Mouse (Mus musculus): ENCODE measurements around the gene Olfr1245. TPM values are rescaled to one million over a fixed set of nuclear protein-coding genes. Genes with fewer than 3 reads are reported as not detected.
"Not testable (repeated sequence)": the region's sequence is repeated elsewhere in the genome, so short reads cannot be mapped to it uniquely, and the experiment has no call there.

Olfr1245 gene
- polyA plus RNA-seq (2014; fragmentation: Nextera tagmentation; extraction: Ambion mirVana) = not detected in 2 replicates

DNA sequence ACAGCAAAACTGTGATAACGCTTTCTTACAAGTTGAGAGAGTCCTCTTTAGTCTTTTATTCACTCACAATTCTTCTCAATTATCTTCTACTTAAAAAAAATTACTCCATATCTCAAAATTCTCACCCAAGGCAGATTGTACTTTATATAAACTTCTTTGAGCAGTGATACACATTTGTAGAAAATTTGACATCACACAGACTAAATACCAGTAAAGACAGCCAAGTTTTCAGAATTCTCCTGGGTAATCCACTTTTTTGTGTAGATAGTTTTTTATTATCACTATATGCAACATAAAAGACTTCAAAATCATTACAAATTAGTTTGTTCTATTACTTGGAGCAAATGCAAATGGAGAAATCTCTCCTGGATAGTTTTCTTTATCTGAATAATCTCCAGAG, at the start of gene Olfr1245:
Gene Olfr1245 (minus strand): TSS at position 101 of the 400 bp plus-strand sequence.
- DNase-seq (ENCODE audit: low spot score) (no peak), ATAC-seq (ENCODE audit: low read depth) (no peak)
- H3K4me2 ChIP-seq (ENCODE audit: low read depth, low read length) = no peak within 1 kb of the TSS
- H3K27ac ChIP-seq (replicated peaks; ENCODE audit: low read depth, low read length) = no peak within 1 kb of the TSS
- WGBS = 86% methylated on average over 1 of the region's 1 CpGs
- no peak within 1 kb of the TSS for H3K4me3 ChIP-seq (ENCODE audit: low read depth, low read length)
- no peaks in the 10 kb centered on the region for H3K4me1 ChIP-seq (ENCODE audit: control insufficient read depth, insufficient read depth, low read length)
- H3K9me3 ChIP-seq (ENCODE audit: control insufficient read depth, low read length) = no peaks in the 10 kb centered on the region
- no peaks in the 10 kb centered on the region for H3K27me3 ChIP-seq (replicated peaks; ENCODE audit: control insufficient read depth, insufficient read depth, low read length)
- no peak within 1 kb of the TSS for H3K9ac ChIP-seq (ENCODE audit: low read depth, low read length)
- no peaks in the 10 kb centered on the region for H3K36me3 ChIP-seq (ENCODE audit: control insufficient read depth, insufficient read depth, low read length)

DNA sequence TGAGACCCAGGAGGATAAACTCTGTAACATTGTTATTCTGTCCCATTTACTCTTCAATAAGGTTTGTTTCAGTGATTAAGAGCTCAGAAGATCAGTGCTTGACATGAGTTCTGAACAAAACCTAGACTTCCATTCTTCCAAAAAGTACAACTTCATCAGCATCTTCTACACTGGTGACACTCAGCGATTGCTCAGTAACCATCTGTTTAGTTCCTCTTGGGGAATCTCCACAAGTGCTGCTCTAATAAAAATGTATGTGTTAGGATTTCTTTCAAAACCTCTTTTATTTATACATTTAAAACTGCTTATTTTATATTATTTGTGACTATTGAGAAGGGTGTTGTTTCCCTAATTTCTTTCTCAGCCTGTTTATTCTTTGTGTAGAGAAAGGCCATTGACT, 39.9 kb upstream of the Olfr1245 start, which contains the start of gene Olfr1248:
Gene Olfr1248 (minus strand): TSS at position 101 of the 400 bp plus-strand sequence.
- not testable (repeated sequence) for H3K4me3 ChIP-seq (ENCODE audit: low read depth, low read length); H3K27me3 ChIP-seq (replicated peaks; ENCODE audit: control insufficient read depth, insufficient read depth, low read length); H3K9ac ChIP-seq (ENCODE audit: low read depth, low read length); H3K4me2 ChIP-seq (ENCODE audit: low read depth, low read length); H3K27ac ChIP-seq (replicated peaks; ENCODE audit: low read depth, low read length); ATAC-seq (ENCODE audit: low read depth); H3K9me3 ChIP-seq (ENCODE audit: control insufficient read depth, low read length); DNase-seq (ENCODE audit: low spot score); H3K4me1 ChIP-seq (ENCODE audit: control insufficient read depth, insufficient read depth, low read length); H3K36me3 ChIP-seq (ENCODE audit: control insufficient read depth, insufficient read depth, low read length)
- WGBS = 90% methylated on average over 1 of the region's 1 CpGs

DNA sequence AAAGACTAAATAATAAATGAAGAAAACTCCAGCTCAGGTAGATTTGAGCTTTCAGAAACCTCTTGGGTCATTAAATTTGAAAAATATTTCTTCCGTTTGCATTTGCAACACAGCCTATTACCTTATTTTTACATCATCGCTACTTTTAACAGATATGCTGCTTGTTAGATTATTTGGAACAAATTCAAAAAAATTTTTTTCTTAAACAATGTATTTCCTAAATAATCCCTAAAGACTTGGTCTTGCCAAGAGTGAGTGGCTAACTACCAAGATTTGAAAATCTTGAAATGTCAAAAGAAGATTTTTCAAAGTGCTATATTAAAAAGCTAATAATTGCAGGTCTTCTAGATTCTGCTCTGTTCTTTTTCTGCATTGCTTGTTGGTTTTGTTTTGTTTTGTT, 35.8 kb upstream of the Olfr1245 start, which contains the start of gene Olfr1247:
Gene Olfr1247 (minus strand): TSS at position 101 of the 400 bp plus-strand sequence.
- no peaks in the 10 kb centered on the region for H3K36me3 ChIP-seq (ENCODE audit: control insufficient read depth, insufficient read depth, low read length)
- ATAC-seq (ENCODE audit: low read depth) (no peak), DNase-seq (ENCODE audit: low spot score) (no peak)
- no peak within 1 kb of the TSS for H3K9ac ChIP-seq (ENCODE audit: low read depth, low read length)
- H3K27ac ChIP-seq (replicated peaks; ENCODE audit: low read depth, low read length) = no peak within 1 kb of the TSS
- H3K4me3 ChIP-seq (ENCODE audit: low read depth, low read length) = no peak within 1 kb of the TSS
- H3K9me3 ChIP-seq (ENCODE audit: control insufficient read depth, low read length) = no peaks in the 10 kb centered on the region
- H3K27me3 ChIP-seq (replicated peaks; ENCODE audit: control insufficient read depth, insufficient read depth, low read length) = no peaks in the 10 kb centered on the region
- 82% methylated on average over 2 of the region's 2 CpGs for WGBS
- no peak within 1 kb of the TSS for H3K4me2 ChIP-seq (ENCODE audit: low read depth, low read length)
- no peaks in the 10 kb centered on the region for H3K4me1 ChIP-seq (ENCODE audit: control insufficient read depth, insufficient read depth, low read length)

DNA sequence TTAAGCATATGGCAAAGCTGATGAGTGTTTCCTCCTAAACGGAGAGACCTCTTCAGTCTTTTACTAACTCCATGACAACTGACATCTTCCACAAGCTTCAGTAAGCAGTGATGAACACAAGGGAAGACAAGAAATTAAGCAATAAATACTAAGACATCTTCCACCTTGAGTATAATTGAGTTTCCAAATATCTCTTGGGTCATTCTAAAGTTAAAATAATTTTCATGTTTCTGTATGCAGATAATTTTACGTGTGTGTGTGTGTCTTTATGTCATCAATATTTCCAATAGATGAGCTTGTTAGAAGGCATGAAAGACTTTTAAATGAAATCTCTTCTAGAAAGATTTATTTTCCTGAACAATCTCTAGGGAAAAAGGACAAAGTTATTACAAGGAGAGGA, 14.8 kb upstream of the Olfr1245 start, which contains the start of gene Olfr1246:
Gene Olfr1246 (minus strand): TSS at position 101 of the 400 bp plus-strand sequence.
- Histone ChIP-seq H3K4me1 (ENCODE audit: control insufficient read depth, insufficient read depth, low read length) (no peaks in the 10 kb centered on the region), H3K4me3 (ENCODE audit: low read depth, low read length) (no peak within 1 kb of the TSS), H3K27me3 (replicated peaks; ENCODE audit: control insufficient read depth, insufficient read depth, low read length) (no peaks in the 10 kb centered on the region), H3K4me2 (ENCODE audit: low read depth, low read length) (no peak within 1 kb of the TSS), H3K27ac (replicated peaks; ENCODE audit: low read depth, low read length) (no peak within 1 kb of the TSS), H3K9ac (ENCODE audit: low read depth, low read length) (no peak within 1 kb of the TSS), H3K9me3 (ENCODE audit: control insufficient read depth, low read length) (no peaks in the 10 kb centered on the region), H3K36me3 (ENCODE audit: control insufficient read depth, insufficient read depth, low read length) (no peaks in the 10 kb centered on the region)
- DNase-seq (ENCODE audit: low spot score) (no peak), ATAC-seq (ENCODE audit: low read depth) (no peak)
- 81% methylated on average over 2 of the region's 2 CpGs for WGBS

DNA sequence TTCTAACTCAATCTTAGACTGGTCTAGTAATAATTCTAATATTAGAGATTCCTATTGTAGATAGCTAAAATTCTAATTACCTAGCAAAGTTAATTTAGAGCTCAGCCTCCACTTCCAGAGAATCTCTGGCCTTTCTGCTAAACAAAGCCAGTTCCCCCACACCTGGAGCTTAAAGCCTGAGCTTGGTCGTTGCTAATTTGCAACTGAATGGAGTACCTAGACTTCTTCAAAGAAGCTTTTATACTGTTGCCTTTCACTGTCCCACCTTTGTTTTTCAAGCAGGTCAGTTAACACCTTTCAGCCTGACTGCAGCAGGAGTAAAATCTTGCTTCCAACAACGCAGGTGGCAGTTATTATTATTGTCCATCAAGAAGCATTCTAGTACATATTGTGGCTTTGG, 15.5 kb downstream of the Olfr1245 start:
- not testable (repeated sequence) for ATAC-seq (ENCODE audit: low read depth)

DNA sequence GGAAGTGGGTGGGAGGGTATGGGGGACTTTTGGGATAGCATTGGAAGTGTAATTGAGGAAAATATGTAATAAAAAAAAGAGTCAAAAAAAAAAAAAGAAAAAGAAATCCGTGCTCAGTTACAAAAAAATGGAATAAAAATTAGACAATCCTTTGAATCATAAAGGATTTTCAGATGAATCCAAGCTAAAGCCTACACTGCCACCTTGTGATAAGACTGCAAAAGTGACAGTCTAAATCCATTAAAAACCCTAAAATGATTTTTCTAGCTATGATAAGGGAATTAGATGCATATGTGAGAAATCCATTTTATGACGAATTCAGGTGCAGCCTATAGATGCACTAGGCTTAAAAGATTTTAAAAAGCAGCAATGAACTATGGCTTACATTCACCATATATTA, 33.7 kb downstream of the Olfr1245 start:
- Histone ChIP-seq H3K36me3 (ENCODE audit: control insufficient read depth, insufficient read depth, low read length) (no peaks in the 10 kb centered on the region), H3K4me3 (ENCODE audit: low read depth, low read length) (no peak overlapping the region), H3K9ac (ENCODE audit: low read depth, low read length) (no peak overlapping the region), H3K27me3 (replicated peaks; ENCODE audit: control insufficient read depth, insufficient read depth, low read length) (no peaks in the 10 kb centered on the region), H3K27ac (replicated peaks; ENCODE audit: low read depth, low read length) (no peak overlapping the region), H3K4me2 (ENCODE audit: low read depth, low read length) (no peak overlapping the region), H3K4me1 (ENCODE audit: control insufficient read depth, insufficient read depth, low read length) (no peaks in the 10 kb centered on the region), H3K9me3 (ENCODE audit: control insufficient read depth, low read length) (no peaks in the 10 kb centered on the region)
- DNase-seq (ENCODE audit: low spot score) (peak; percentile 15), ATAC-seq (ENCODE audit: low read depth) (no peak)
- WGBS = 49% methylated on average over 2 of the region's 2 CpGs

More for the DNA sequence above, 15.5 kb downstream of the Olfr1245 start:
- 47% methylated on average over 2 of the region's 2 CpGs for WGBS
- not testable (repeated sequence) for H3K4me2 ChIP-seq (ENCODE audit: low read depth, low read length); H3K4me1 ChIP-seq (ENCODE audit: control insufficient read depth, insufficient read depth, low read length); DNase-seq (ENCODE audit: low spot score); H3K27me3 ChIP-seq (replicated peaks; ENCODE audit: control insufficient read depth, insufficient read depth, low read length); H3K4me3 ChIP-seq (ENCODE audit: low read depth, low read length); H3K9me3 ChIP-seq (ENCODE audit: control insufficient read depth, low read length); H3K27ac ChIP-seq (replicated peaks; ENCODE audit: low read depth, low read length); H3K9ac ChIP-seq (ENCODE audit: low read depth, low read length); H3K36me3 ChIP-seq (ENCODE audit: control insufficient read depth, insufficient read depth, low read length)

DNA sequence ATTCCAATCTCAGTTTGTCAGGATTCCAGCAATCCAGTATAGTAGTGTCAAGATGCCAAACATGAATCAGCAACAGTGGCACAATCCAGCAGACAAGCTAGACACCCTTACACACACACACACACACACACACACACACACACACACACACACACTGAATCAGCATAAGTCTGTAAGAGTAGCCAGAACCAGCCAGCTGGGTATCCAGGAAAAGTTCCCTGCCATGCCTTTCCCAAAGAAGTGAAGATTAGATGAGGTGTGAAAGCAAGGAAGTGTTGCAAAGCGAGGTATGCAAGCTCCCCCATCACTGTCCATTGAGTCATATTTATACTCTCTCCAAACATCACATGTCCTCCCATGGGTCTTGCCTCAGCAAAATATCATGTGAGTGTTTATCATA, 38.3 kb downstream of the Olfr1245 start:
- Histone ChIP-seq H3K36me3 (ENCODE audit: control insufficient read depth, insufficient read depth, low read length) (no peaks in the 10 kb centered on the region), H3K9me3 (ENCODE audit: control insufficient read depth, low read length) (no peaks in the 10 kb centered on the region), H3K4me3 (ENCODE audit: low read depth, low read length) (no peak overlapping the region), H3K4me2 (ENCODE audit: low read depth, low read length) (no peak overlapping the region), H3K4me1 (ENCODE audit: control insufficient read depth, insufficient read depth, low read length) (no peaks in the 10 kb centered on the region), H3K9ac (ENCODE audit: low read depth, low read length) (no peak overlapping the region), H3K27me3 (replicated peaks; ENCODE audit: control insufficient read depth, insufficient read depth, low read length) (no peaks in the 10 kb centered on the region), H3K27ac (replicated peaks; ENCODE audit: low read depth, low read length) (no peak overlapping the region)
- WGBS = 42% methylated on average over 1 of the region's 1 CpGs
- DNase-seq (ENCODE audit: low spot score) (no peak), ATAC-seq (ENCODE audit: low read depth) (no peak)

DNA sequence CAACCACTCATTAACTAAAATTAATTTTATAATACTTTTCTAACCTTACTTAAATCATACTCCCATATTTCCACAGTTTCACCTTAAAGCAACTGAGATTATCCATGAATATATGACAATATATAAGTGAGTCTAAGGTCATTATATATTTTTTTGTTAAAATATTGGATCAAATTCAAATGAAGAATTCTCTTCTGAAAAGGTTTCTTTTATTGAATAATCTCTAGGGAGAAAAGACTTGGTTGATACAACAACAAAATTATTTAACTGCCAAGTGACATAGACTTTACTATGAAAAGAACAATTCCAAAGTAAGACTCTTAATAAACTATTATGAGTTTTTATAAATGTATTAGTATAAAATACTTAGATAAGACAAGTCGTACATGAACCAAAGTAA, 46.9 kb downstream of the Olfr1245 start, which contains the start of gene Olfr1243:
Gene Olfr1243 (minus strand): TSS at position 101 of the 400 bp plus-strand sequence.
- no peak within 1 kb of the TSS for H3K4me3 ChIP-seq (ENCODE audit: low read depth, low read length)
- no peak within 1 kb of the TSS for H3K4me2 ChIP-seq (ENCODE audit: low read depth, low read length)
- DNase-seq (ENCODE audit: low spot score) (no peak), ATAC-seq (ENCODE audit: low read depth) (no peak)
- WGBS = 87% methylated on average over 1 of the region's 1 CpGs
- no peaks in the 10 kb centered on the region for H3K27me3 ChIP-seq (replicated peaks; ENCODE audit: control insufficient read depth, insufficient read depth, low read length)
- H3K36me3 ChIP-seq (ENCODE audit: control insufficient read depth, insufficient read depth, low read length) = no peaks in the 10 kb centered on the region
- no peak within 1 kb of the TSS for H3K9ac ChIP-seq (ENCODE audit: low read depth, low read length)
- H3K4me1 ChIP-seq (ENCODE audit: control insufficient read depth, insufficient read depth, low read length) = no peaks in the 10 kb centered on the region
- H3K9me3 ChIP-seq (ENCODE audit: control insufficient read depth, low read length) = no peaks in the 10 kb centered on the region
- H3K27ac ChIP-seq (replicated peaks; ENCODE audit: low read depth, low read length) = no peak within 1 kb of the TSS

Data from embryonic facial prominence, embryonic 14.5 days (tissue).